Mouse (Mus musculus) lung, postnatal 0 days (tissue): ENCODE measurements around the gene Atxn7l1. TPM values are rescaled to one million over a fixed set of nuclear protein-coding genes. Genes with fewer than 3 reads are reported as not detected.

ENCODE experiments used
- ATAC-seq: fragments of 200-750 bp; cut with Nextera tagmentation; 2 replicates; pipeline ENCODE4 v1.8.0; 2017; ENCODE audit warnings: moderate library complexity
- DNase-seq: peaks from one replicate; pipeline ENCODE4 v3.0.0-alpha.2; 2016; ENCODE audit warnings: low spot score
- H3K27ac ChIP-seq: fragments of 300-500 bp; sonication (generic); 2 replicates; pipeline ENCODE4 v1.5.1; 2014; ENCODE audit warnings: antibody characterized with exemption, mild to moderate bottlenecking, low read length, mixed read lengths
- H3K27me3 ChIP-seq: fragments of 300-500 bp; sonication (generic); replicated peaks from 2 replicates; pipeline ENCODE4 v1.6.1; 2014; ENCODE audit warnings: low read length, mixed read lengths; ENCODE audit not compliant: insufficient read depth
- H3K36me3 ChIP-seq: fragments of 300-500 bp; sonication (generic); 2 replicates; pipeline ENCODE4 v1.6.1; 2014; ENCODE audit warnings: low read length, mixed read lengths; ENCODE audit not compliant: insufficient read depth
- H3K4me1 ChIP-seq: fragments of 300-500 bp; sonication (generic); 2 replicates; pipeline ENCODE4 v1.6.1; 2014; ENCODE audit warnings: antibody characterized with exemption, low read depth, low read length, mixed read lengths; ENCODE audit not compliant: insufficient read depth
- H3K4me2 ChIP-seq: fragments of 300-500 bp; sonication (generic); replicated peaks from 2 replicates; pipeline ENCODE4 v1.6.1; 2014; ENCODE audit warnings: low read depth, mild to moderate bottlenecking, low read length, moderate library complexity, mixed read lengths
- H3K4me3 ChIP-seq: fragments of 300-500 bp; sonication (generic); 2 replicates; pipeline ENCODE4 v1.5.1; 2014; ENCODE audit warnings: low read depth, low read length
- H3K9ac ChIP-seq: fragments of 300-500 bp; sonication (generic); replicated peaks from 2 replicates; pipeline ENCODE4 v1.6.1; 2014; ENCODE audit warnings: low read depth, mild to moderate bottlenecking
- H3K9me3 ChIP-seq: fragments of 300-500 bp; sonication (generic); 2 replicates; pipeline ENCODE4 v1.6.1; 2016; ENCODE audit warnings: low read length, mixed read lengths
- CTCF ChIP-seq: IDR thresholded peaks from 2 replicates; pipeline ENCODE4 v1.5.1; 2016; ENCODE audit warnings: antibody characterized with exemption, mild to moderate bottlenecking
- EP300 ChIP-seq: IDR thresholded peaks from 2 replicates; pipeline ENCODE4 v1.6.1; 2016; ENCODE audit warnings: antibody characterized with exemption, mild to moderate bottlenecking, control low read depth
- WGBS: fragments of 180-500 bp; shearing (Covaris S2); extraction: QIAGEN DNeasy Blood & Tissue Kit; methylation state at CpG from one replicate; pipeline ENCODE4 v1.1.7; 2014; 5-methylcytosine and 5-hydroxymethylcytosine counted together
- polyA plus RNA-seq: library from polyadenylated mRNA; unstranded; fragments of >200 nt; fragmentation: Nextera tagmentation; extraction: Ambion mirVana; gene quantifications from 2 replicates; pipeline ENCODE4 v1.2.1, GENCODE M21; 2015

Atxn7l1 gene
- polyA plus RNA-seq, 1 experiment from 2014 or later, result 10.2 TPM

GRCm38 (mm10) chr12:33333914-33334313 is 186.4 kb downstream of the Atxn7l1 start:
- H3K9ac ChIP-seq, result no peak overlapping the region
- no peak overlapping the region for H3K27ac ChIP-seq
- no peaks in the 10 kb centered on the region for H3K4me1 ChIP-seq
- DNase-seq, result peak; percentile 86
- WGBS, result 15% methylated on average over 8 of the region's 8 CpGs
- peak; percentile 69 for ATAC-seq
- no peaks in the 10 kb centered on the region for H3K36me3 ChIP-seq
- H3K4me2 ChIP-seq, result no peak overlapping the region
- TF ChIP-seq EP300, result no peak
- peak; percentile 99 for TF ChIP-seq CTCF
- no peak overlapping the region for H3K4me3 ChIP-seq
- no peaks in the 10 kb centered on the region for H3K27me3 ChIP-seq
- H3K9me3 ChIP-seq, result no peaks in the 10 kb centered on the region

GRCm38 (mm10) chr12:33334511-33334910 is 187.0 kb downstream of the Atxn7l1 start:
- ATAC-seq (peak; percentile 21; the same call in 1 of the 2 replicates), DNase-seq (no peak)
- H3K36me3 ChIP-seq, result no peaks in the 10 kb centered on the region
- no peak overlapping the region for H3K27ac ChIP-seq
- no peak overlapping the region for H3K9ac ChIP-seq
- no peaks in the 10 kb centered on the region for H3K27me3 ChIP-seq
- H3K4me3 ChIP-seq, result no peak overlapping the region
- no peaks in the 10 kb centered on the region for H3K9me3 ChIP-seq
- WGBS, result 58% methylated on average over 2 of the region's 2 CpGs
- no peak overlapping the region for H3K4me2 ChIP-seq
- H3K4me1 ChIP-seq, result no peaks in the 10 kb centered on the region
- TF ChIP-seq EP300, result no peak

- no peaks in the 10 kb centered on the region for H3K27me3 ChIP-seq
- H3K4me2 ChIP-seq, result no peak overlapping the region
- ATAC-seq, result no peak
- H3K36me3 ChIP-seq, result no peaks in the 10 kb centered on the region
- 77% methylated on average over 5 of the region's 5 CpGs for WGBS
- no peaks in the 10 kb centered on the region for H3K9me3 ChIP-seq
- no peak overlapping the region for H3K9ac ChIP-seq
- H3K27ac ChIP-seq, result no peak overlapping the region
- TF ChIP-seq EP300, result no peak
- no peak for TF ChIP-seq CTCF
- H3K4me1 ChIP-seq, result no peaks in the 10 kb centered on the region
- DNase-seq, result no peak
- no peak overlapping the region for H3K4me3 ChIP-seq
Observed at GRCm38 (mm10) chr12:33334951-33335350, 187.5 kb downstream of the Atxn7l1 start.

- Histone ChIP-seq H3K4me3 (no peak overlapping the region), H3K4me1 (no peaks in the 10 kb centered on the region), H3K9ac (no peak overlapping the region), H3K27me3 (no peaks in the 10 kb centered on the region), H3K36me3 (no peaks in the 10 kb centered on the region), H3K27ac (no peak overlapping the region), H3K9me3 (no peaks in the 10 kb centered on the region), H3K4me2 (no peak overlapping the region)
- no peak for DNase-seq
- TF ChIP-seq EP300, result no peak
- TF ChIP-seq CTCF, result no peak
- no peak for ATAC-seq
- WGBS, result 58% methylated on average over 4 of the region's 4 CpGs
Observed at GRCm38 (mm10) chr12:33335410-33335809, 187.9 kb downstream of the Atxn7l1 start.

- H3K4me2 ChIP-seq, result no peak overlapping the region
- DNase-seq (no peak), ATAC-seq (no peak)
- H3K9me3 ChIP-seq, result no peaks in the 10 kb centered on the region
- H3K4me1 ChIP-seq, result no peaks in the 10 kb centered on the region
- 73% methylated on average over 10 of the region's 10 CpGs for WGBS
- no peak overlapping the region for H3K9ac ChIP-seq
- TF ChIP-seq EP300 (no peak), CTCF (peak; percentile 45)
- H3K27me3 ChIP-seq, result no peaks in the 10 kb centered on the region
- no peak overlapping the region for H3K4me3 ChIP-seq
- H3K36me3 ChIP-seq, result no peaks in the 10 kb centered on the region
- H3K27ac ChIP-seq, result no peak overlapping the region
Observed at GRCm38 (mm10) chr12:33336561-33337125, 189.2 kb downstream of the Atxn7l1 start.

- Histone ChIP-seq H3K9me3 (no peaks in the 10 kb centered on the region), H3K27me3 (no peaks in the 10 kb centered on the region), H3K4me1 (no peaks in the 10 kb centered on the region), H3K4me2 (no peak overlapping the region), H3K9ac (no peak overlapping the region), H3K4me3 (no peak overlapping the region), H3K36me3 (no peaks in the 10 kb centered on the region), H3K27ac (no peak overlapping the region)
- no peak for ATAC-seq
- DNase-seq, result no peak
- 57% methylated on average over 4 of the region's 4 CpGs for WGBS
- TF ChIP-seq CTCF (no peak), EP300 (no peak)
Observed at GRCm38 (mm10) chr12:33337289-33337688, 189.8 kb downstream of the Atxn7l1 start.

GRCm38 (mm10) chr12:33338170-33338569 is 190.7 kb downstream of the Atxn7l1 start:
- Histone ChIP-seq H3K4me2 (no peak overlapping the region), H3K9me3 (no peaks in the 10 kb centered on the region), H3K36me3 (no peaks in the 10 kb centered on the region), H3K27ac (no peak overlapping the region), H3K4me1 (no peaks in the 10 kb centered on the region), H3K9ac (no peak overlapping the region), H3K4me3 (no peak overlapping the region), H3K27me3 (no peaks in the 10 kb centered on the region)
- 29% methylated on average over 5 of the region's 5 CpGs for WGBS
- DNase-seq, result peak; percentile 13
- no peak for ATAC-seq
- TF ChIP-seq CTCF, result no peak
- TF ChIP-seq EP300, result no peak
